Mouse (Mus musculus) olfactory bulb, adult 2 months (tissue): Measurements from ENCODE around the gene Sult1e1.

Source experiments
- CTCF ChIP-seq: fragments of 200-500 bp; IDR thresholded peaks from 2 replicates; pipeline ENCODE4 v1.5.1; 2012; ENCODE audit warnings: low read depth, mild to moderate bottlenecking, low read length, moderate library complexity; ENCODE audit not compliant: insufficient read depth
- POLR2A ChIP-seq: fragments of 200-500 bp; IDR thresholded peaks from 2 replicates; pipeline ENCODE4 v1.6.1; 2012; ENCODE audit warnings: mild to moderate bottlenecking, low read depth, low read length, moderate library complexity; ENCODE audit not compliant: insufficient read depth

- TF ChIP-seq POLR2A (no peak), CTCF (no peak)
These were observed 40.5 kb downstream of the Sult1e1 start for GRCm38 (mm10) chr5:87550935-87551334.
